Mouse (Mus musculus) adrenal gland, postnatal 4 days (tissue): ENCODE results near the gene Lipc. TPM values are rescaled to one million over a fixed set of nuclear protein-coding genes. Genes with fewer than 3 reads are reported as not detected.

Experiments used
- DNase-seq, 2 experiments: peaks; one replicate each; pipeline ENCODE4 v3.0.0; 2021 to 2022; ENCODE audit warnings: low spot score in 2 of 2, mixed read lengths in 2 of 2
- total RNA-seq, 2 experiments: library from RNA; stranded (reverse); gene quantifications; 2 replicates each; pipeline ENCODE4 v1.2.3; 2021

The Lipc gene
- total RNA-seq, 2 experiments from 2014 or later, result 0.81 to 27.6 TPM

DNA sequence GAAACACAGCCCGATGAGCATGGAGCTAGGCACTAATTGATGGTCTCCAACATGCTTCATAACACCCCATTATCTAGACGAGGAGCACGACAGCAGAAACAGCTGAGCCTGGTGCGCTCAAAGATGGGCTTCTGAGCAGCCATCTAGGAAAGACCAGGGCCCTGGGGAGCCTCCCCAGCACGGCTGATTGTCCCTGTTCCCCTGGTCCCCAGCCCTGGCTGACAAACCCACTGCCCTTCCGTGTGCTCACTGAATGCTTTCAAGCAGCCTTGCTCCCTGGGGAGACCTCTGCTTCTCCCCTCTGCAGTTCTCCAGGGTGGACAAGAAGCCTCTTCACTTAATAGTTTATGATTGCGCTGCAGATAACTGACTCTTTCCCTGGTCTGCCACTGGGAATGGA is 35.5 kb downstream of the Lipc start:
- DNase-seq, result no peak

DNA sequence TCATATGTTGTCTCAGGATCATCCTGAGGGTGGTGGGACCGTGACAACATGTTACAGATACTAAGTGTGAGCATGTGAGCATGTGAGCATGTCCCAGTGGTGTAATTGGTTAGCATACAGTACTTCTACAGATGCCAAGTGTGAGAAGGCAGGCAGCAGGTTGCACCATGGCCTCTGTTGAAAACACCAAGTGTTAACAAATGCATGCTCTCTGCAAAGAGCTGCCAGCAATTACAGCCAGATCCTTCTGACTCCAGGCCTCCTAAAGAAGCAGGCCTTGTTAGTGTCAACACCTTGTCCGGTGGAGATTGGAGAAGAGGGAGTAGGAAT is 36.7 kb downstream of the Lipc start:
- no peak for DNase-seq

DNA sequence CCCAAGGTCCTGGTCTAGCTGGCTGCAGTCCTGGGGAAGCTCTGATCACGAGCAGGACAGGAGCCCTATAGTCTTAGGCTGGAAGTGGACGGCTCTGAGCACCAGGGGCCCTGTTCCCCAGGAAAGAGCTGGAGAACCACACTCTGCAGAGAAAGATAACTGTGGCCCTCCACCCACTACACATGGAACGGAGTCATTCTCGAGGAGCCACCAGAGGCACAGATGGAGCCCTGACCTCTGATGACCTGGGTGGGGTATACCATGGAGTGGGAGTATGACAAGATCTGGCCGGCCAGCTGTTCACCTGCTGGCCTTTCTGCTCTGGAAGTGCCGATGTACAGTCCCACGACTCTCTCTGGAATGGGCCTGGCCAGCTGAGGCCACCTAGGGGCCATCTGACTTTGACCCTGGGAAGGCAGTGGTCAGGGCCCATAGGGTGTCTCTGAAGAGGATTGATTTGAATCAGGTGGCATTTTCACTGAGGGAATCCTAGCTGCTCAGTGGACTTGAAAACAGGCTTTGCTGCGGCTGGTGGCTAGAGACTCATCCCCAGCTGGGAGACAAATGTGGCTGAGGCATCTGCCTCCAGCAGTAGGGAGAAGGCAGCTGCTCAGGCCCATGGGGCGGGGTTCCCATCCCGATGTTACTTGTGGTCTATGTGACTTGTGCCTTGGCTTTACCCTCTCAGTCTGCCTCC is 37.2 kb downstream of the Lipc start:
- DNase-seq, result no peak

DNA sequence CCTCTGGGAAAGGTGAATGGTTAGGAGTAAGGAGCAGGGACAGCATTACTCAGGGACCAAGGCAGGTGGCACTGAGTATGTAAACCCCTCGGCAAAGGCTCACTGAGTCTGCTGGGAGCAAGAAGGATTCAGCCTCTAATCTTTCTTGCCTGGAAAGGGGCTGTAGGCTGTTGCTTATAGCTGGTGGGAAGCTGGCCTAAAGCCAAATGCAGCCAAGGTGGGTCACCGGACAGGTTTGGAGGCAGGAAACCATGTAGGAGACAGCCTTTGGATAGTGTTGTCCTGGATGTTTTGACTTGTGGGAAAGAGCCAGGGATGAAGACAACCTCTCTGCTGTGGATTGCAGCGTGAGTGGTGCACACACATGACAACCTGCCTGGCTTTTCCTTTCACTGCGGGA is 40.9 kb downstream of the Lipc start:
- no peak for DNase-seq

DNA sequence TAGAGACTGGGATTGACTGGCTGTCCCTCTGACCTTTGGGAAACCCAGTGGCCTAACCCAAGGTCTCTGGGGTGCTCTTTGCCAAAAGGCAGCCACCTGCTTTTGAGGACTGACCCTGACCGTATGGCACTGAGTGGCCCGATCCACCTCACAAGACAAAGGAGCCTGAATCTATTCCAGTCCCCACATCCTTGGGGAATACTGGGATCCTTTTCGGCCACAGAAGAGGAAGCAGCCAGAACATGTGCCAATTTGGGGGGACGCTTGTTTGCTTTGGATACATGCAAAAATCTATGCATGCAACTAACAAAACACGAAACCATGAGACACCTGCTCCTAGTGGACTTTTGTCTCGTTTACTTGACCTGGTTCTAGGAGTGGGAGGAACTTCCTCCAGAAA is 41.7 kb downstream of the Lipc start:
- DNase-seq, result no peak

DNA sequence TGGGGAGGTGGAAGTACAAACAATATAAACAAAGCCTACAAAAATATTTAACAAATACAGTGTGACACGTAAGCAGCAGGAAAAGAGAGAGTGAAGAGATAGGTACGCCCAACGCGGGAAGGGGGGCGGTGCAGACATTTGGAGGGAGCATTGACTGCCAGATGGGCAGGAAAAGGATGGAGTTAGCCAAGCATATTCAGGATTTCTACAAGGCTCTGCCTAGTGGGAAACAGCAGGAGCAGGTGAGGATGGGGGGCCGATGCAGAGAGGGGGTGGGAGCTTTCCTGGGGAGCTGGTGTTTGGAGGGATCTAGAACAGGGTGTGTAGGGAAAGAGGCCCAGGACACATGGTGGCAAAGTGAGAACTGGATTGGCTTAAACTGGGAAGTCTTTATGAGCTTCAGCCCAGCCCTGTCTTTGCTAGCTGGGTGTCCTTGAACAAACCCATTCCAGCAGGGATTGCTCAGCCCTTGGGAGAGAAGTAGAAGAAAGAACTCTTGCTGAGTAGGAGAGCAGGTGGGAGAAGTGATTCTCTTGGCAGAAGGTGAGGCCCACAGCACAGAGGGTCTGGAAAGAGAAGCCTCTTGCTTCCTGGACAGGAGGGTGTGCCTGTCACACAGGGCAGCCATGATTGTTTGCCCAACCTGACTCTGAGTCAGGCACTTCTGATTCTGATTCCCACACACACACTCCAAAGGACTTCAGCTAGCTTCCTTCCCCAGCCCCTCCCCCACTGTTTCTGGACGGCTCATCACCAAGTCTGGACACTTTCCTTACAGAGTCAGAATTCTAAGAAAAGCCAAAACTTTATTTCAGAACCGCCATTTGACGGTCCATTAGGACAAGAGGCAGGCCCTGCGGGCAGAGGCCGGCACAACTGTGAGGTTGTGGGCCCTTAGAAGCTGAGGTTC is 49.0 kb downstream of the Lipc start:
- DNase-seq, result no peak

DNA sequence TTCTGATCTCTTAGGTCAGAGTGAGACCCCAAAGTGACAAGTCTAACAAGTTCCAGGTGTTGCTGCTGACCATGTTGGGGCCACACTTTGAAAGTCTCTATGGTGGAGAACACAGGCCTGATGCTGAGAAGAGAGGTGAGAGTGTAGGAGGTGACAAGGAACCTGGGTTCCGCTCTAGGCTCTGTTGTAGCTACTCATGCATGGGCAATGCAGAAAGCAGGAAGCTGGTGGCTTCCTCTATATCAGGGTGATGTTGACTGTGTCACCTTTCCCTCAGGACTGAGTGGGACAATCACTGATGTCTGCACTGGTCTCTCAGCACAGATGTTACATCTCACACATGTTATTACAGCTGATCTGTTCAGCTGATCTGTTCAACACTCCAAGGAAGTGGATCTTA is 57.8 kb downstream of the Lipc start:
- no peak for DNase-seq

DNA sequence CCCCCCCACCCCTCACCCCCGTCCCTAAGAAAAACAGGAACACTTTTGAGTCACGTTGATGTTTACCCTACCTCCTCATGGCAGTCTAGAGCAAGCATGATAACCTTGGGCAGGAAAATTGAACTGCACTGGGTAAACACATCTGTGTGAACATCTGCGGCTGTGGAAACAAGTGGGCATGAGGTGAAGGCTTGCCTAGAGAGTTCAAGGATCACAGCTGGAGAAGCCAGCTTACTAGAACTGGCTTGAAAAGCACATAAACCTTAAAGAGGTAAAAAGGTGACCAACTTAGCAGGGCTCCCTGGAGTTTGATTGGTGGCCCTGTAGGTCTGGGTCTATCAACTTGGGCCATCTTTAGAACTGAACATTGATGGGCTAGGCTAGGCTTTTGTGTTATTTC is 58.5 kb downstream of the Lipc start:
- no peak for DNase-seq

DNA sequence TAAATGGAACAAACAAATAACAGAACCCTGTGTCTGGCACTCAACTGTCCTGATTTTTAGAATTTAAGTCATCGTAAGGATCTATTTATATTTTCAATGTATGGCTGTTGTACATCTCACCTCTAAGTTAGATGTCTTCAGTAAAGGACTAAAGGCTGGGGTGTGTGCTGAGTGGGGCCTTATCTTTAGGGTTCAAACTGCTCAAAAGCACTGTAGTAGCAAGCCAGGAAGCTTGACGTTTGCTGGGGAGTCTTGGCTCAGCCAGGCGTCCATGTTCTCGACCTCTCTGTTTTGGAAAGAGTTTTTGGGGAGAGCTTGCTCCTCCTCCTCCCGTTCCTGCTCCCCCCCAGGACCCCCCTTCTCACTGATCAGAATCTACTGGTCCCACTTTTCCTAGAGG is 59.4 kb downstream of the Lipc start:
- no peak for DNase-seq

DNA sequence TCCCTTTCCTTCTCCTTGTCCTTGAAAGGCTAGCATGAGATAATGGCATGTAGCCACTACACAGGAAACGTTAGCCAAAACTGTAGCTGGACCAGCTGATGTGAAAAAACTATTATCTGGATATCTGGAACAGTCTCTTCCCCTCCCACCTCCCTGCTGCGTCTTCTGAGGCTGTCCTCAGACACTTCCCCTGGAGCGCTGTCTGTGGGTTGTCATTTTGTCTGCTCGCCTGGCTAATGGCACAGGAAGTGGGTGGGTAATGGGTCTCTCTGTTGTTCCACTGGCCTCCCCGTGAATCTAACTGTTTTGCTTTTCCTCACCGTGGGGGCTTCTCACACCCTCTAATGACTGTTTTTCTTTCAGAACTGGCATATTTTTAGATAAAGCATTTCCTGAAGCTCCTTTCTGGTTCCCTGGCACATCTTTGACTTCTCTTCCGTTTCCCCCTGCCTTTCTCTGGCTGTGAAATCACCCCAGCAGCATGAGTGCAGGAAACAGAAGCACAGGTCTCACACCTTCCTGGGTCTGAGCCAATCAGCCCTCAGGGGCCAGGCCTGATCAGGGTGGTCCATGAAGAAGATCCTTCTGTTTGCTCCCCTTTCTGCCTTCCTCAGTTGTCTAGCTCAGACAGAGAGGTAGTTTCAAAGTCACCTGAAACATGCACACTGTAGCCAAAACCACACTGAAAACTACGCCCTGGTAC is 60.4 kb downstream of the Lipc start:
- DNase-seq, result no peak

DNA sequence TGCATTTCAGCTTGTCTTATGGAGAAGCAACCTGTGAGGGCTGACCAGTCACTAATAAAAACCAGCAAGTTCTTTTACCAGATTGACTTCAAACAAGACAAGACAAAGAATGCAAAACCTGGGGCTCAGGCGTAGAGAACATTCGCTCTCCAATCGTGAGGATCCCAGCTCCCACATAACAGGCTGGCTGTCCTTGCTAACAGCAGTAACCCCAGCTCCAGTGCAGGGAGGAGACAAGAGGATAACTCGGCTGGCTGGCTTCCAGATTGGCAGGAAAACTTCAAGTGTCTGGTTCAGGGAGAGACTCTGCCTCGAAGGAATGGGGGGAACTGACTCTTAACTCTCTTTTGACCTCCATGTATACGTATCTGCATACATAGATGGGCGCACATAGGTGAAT is 61.3 kb downstream of the Lipc start:
- no peak for DNase-seq

DNA sequence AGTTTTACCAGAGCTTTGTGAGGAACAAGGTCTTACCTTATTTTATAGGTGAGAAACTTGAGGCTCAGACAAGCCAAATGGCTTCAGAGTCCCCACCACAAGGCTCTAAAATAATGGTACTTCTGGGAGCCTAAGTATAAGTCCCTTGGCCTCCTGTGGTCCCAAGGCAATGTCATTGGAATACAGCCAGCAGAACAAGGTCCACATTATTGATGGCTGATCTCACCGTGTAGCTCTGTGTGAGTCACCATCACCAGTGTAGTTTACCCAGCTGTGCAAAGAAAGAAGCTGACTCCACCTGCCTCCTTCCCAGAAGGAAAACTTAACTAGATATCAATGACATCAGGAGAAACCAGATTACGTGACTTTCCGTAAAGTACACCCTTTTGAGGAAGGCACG is 63.1 kb downstream of the Lipc start:
- no peak for DNase-seq

DNA sequence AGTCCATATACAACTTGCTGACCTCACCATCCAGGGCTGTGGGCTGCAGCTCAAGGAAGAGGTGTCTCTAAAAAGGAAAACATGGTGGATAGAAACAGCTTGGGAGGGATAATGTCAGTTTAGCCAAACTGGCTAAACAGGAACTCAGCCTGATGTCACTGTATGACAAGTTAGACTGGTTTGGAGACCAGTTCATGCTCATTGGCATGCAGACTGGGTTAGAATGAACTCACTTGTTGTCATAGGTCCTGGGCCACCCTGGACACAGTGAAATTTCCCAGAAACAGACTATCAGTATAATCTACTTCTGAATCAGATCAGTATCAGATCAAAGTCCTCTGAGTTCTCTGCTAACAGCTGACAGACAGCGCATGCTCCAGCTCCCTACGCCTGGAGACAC is 63.5 kb downstream of the Lipc start:
- DNase-seq, result no peak

DNA sequence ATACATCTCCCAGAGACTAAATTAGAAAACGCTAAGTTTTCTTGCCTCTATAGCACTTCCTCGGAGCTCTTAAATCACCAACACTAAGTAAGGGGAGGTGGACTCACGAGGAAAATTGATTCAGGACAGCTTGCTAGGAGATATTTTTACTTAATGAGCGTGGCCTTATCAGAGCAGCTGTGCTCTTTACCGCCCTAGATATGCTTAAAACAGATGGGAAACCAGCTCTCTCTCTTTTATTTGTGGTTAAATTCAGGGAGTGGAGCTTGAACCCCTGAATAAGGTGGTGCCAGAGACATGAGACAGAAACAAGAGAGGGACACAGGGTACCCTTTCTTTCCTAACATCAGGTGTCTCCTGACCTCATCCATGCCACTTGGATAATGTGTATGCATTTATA is 70.0 kb downstream of the Lipc start:
- DNase-seq, result no peak

DNA sequence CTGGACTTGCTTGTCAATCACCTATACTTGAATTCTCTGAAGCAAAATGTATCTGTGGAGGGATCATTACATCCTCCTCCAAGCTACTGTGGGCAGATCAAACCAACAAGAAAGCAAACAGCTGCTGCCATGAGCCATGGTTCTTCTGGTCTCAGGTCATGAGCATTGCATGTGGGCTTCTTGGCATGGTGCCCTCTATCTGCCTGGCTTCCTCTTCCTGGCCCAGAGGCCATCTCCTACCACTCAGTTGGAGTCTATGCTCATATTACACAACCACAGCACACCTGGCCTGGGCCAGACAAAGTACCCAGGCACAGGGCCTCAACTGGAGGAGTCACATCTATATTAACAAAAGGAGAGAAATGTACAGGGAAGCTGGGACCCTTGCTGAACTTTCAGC is 73.2 kb downstream of the Lipc start:
- no peak for DNase-seq

DNA sequence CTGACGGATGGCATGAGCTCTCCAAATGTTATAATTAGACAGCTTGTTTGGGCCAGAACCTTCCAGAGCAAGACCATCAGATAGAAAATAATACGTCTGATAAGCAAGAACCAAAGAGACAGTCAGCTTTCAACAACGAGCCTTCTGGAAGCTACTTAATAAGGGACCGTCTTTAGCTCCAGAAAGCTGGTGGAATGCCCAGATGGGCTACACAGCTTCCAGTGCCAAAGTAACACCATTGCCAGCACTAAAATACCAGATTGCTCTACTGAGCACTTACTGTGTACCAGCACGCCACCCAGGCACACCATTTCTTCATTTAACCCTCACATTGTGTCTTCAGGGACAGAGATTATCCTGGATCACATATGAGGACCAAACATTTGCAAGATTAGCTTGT is 73.9 kb downstream of the Lipc start:
- no peak for DNase-seq

DNA sequence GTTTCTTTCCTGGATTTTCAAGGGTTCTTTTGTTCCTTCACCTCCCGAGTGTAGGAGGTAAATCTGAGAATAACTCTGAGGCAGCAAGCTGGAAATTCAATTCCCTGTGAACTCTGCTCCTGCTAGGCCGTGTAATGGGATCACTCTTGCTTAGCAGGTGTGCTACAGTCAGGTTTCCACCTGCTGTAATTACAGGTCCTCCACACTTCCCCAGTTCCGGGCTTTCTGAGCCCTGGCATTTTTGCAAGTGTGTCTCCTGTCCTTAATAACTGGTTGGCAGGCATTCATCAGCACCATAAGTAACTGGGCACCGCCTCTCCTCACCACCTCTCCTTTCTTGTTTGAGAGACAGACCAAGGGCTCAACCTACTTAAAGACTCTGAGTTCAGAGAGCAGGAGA is 76.5 kb downstream of the Lipc start:
- no peak for DNase-seq

DNA sequence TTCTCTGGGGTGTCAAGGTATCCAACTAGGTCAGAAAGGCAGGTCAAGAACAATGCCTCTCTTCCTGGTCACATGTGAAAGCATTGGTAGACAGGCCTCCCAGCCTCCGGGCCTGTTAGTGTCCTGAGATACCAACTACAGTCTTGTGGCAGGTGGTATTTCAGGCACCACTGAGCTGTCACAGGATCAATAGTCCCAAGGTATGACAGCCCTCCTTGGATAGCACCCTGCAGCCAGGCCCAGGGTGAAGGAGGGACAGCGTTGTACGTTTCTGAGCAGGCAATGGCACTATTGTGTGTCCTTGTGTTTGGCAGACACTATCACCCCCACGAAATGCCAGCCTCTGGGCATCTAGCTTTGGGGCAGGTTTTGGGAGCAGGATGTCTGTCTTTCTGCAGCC is 77.0 kb downstream of the Lipc start:
- DNase-seq, result no peak

DNA sequence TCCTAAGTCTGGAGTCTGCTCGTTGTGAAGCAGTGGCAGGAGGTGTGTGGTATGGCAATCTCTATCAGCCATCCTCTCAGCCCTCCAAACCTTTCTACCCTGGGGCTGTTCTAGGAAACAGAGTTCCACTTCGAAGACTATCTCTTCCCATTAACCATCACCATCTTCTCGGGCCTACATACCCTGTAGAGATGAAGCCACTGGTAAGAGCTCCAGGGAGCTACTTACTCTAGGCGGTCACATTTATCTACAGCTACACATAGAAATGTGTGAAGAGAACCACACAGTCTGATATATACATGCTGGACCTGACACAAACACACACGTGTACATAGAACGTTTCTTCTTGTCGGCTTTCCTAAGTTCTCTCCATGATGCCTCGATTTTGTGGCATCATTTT is 79.4 kb downstream of the Lipc start:
- DNase-seq, result no peak

DNA sequence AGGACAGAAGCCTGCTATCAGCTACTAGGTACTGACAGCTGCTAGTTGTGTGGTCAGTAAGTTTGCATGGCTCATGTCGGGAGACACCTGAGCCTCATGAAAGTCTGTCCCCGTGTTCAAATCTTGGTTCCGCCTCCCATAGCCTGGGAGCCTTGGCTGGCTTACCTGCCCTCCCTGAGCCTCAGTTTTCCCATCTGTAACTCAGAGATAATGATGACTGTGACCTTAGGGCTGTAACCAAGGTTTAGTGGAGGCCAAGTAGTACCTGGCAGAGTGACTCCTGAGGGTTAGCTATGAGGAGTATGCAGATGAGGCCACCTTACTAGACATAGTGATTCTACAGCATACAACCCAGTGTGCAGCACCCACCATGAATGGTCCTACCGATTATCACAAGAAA is 81.7 kb downstream of the Lipc start:
- no peak for DNase-seq

DNA sequence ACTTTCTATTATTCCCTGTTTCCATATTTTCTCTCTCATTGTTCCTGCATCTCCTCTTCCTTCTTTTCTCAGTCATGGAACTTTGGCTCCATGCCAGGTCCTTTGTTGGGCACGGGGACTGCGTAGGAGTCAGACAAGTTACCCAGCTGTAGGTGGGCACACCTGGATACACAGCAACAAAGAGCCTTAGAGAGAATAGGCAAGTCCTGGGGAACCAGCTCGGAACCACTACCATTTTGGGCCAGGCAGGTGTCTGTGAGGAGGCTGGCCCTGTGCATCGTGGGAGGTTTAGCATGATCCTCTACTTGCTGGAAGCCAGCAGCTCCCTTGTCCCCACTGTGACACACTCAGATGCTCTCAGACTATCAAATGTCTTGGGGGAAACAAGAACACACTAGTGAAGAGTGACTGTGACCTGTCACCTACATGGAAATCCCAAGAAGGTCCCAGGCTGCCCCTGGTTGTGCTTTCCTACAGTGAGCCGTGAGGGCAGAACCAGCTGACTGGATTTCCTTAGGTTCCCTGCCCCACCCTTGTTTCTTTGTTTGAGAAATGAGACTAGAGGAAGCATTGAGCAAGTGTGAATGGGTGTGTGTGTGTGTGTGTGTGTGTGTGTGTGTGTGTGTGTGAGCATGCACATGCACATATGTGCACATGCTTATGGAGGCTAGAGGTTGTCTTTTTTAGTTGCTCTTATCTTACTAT is 82.7 kb downstream of the Lipc start:
- no peak for DNase-seq

DNA sequence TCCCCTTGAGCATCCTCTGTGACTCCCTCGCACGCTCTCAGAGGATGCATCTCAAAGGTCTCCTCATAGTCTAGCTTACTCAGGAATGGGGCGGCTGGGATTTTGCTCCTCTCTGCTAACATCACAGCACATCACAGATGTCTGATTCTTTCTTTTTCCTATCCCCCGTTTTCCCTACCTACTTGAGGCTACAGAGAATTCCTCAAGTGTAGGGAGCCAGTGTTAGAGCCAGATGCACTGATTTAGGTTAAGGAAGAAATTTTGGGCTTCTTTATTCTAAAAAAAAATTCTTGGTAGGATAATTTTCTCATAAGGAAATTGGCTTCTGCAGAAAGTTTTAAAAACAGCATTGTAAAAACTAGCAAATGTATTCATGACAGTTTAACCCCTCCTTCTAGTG is 84.6 kb downstream of the Lipc start:
- DNase-seq, result no peak
